Mouse (Mus musculus): ENCODE measurements around the gene St8sia1.

- TF ChIP-seq CTCF (IDR thresholded peaks at IDR 0.05; ENCODE audit: extremely low read depth, insufficient read depth, insufficient read length, insufficient replicate concordance) (no peak), POLR2A (IDR thresholded peaks at IDR 0.05; ENCODE audit: low read depth, low read length) (no peak)
Measured at GRCm38 (mm10) chr6:142834911-142835310, 129.3 kb downstream of the St8sia1 start.

All from spleen, adult 2 months (tissue).